Mouse (Mus musculus): ENCODE data around the gene Aebp1.

The Aebp1 gene

DNA sequence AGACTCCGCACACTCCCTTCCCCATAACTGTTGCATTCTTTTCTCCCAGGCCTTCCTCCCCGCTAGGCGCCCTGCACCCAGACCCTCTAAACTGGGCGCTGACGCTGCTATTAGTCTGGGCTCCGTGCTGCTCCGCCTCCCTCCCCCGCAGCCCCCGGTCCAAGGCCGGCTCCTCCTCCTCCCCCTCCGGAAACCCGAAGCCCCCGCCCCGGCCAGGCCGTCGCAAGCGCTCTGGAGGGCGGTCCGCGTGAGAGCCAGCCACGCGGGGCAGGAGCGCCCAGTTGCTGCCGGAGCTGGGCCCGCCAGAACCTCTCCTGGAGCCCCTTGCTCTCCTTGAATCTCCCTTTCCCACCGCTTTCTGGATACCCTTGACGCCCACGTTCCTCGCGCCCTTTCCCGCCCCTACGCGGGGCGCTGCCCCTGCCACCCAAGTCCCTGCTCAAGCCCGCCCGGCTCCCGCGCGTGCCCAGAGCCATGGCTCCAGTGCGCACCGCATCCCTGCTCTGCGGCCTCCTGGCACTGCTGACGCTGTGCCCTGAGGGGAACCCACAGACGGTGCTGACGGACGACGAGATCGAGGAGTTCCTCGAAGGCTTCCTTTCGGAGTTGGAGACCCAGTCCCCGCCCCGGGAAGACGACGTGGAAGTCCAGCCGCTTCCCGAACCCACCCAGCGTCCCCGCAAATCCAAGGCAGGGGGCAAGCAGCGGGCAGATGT, at the start of gene Aebp1:
Gene Aebp1, plus strand, starts transcription at position 270 of the 716 bp plus-strand sequence.
- in situ Hi-C loops (cut with MseI, MboI), result no loop called here

- in situ Hi-C loops (cut with MseI, MboI), result no loop called here
These were observed 48.4 kb upstream of the Aebp1 start for GRCm38 (mm10) chr11:5813381-5813780.

GRCm38 (mm10) chr11:5819223-5819622, 42.5 kb upstream of the Aebp1 start:
- in situ Hi-C loops (cut with MseI, MboI), result no loop called here

- in situ Hi-C loops (cut with MseI, MboI), result no loop called here
These were observed 36.3 kb upstream of the Aebp1 start for GRCm38 (mm10) chr11:5825432-5825831.

GRCm38 (mm10) chr11:5827931-5828330, 33.8 kb upstream of the Aebp1 start:
- in situ Hi-C loops (cut with MseI, MboI), result no loop called here

GRCm38 (mm10) chr11:5828509-5829191, 33.1 kb upstream of the Aebp1 start:
- in situ Hi-C loops (cut with MseI, MboI), result no loop called here

DNA sequence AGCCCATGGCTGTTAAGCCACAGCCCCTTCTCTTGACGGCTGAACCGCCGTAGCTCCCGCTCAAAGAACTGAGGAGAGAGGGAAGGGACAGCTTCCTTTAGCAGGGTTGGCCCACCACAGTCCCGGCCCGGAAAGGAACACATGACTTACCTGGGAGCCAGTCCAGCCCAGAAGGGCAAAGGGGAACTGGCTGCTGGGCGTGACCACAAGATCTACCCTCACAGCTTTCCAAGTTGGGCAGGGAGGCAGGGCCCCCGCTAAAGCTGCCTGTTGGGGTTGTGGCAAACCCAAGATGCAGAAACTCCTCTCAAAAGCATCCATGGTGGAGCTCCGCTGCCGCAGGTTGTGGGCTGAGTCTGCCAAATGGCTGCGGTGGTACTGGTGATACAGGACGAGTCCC, 32.4 kb upstream of the Aebp1 start:
- in situ Hi-C loops (cut with MseI, MboI), result no loop called here

DNA sequence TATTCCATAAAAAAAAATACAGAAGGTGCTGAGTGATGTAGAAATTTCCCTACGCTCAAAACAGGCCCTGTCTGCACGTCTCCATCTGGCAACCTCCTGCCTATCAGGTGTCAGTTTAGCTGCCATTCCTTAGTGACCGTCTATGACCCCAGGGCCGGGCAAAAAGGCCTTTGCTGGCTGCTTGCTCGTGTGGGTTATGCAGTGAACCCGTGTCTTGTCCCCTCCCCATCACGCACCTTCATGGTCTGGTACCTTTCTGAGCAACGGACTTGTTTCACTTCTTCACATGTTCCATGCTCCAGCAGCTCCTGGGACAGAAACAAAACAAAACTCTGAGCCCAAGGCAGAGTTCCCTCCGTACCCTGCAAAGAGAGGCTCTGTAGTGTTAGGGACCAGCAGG, 27.2 kb upstream of the Aebp1 start:
- in situ Hi-C loops (cut with MseI, MboI), result no loop called here

GRCm38 (mm10) chr11:5835057-5835456, 26.7 kb upstream of the Aebp1 start:
- in situ Hi-C loops (cut with MseI, MboI), result no loop called here

GRCm38 (mm10) chr11:5836126-5836525, 25.6 kb upstream of the Aebp1 start:
- in situ Hi-C loops (cut with MseI, MboI), result no loop called here

DNA sequence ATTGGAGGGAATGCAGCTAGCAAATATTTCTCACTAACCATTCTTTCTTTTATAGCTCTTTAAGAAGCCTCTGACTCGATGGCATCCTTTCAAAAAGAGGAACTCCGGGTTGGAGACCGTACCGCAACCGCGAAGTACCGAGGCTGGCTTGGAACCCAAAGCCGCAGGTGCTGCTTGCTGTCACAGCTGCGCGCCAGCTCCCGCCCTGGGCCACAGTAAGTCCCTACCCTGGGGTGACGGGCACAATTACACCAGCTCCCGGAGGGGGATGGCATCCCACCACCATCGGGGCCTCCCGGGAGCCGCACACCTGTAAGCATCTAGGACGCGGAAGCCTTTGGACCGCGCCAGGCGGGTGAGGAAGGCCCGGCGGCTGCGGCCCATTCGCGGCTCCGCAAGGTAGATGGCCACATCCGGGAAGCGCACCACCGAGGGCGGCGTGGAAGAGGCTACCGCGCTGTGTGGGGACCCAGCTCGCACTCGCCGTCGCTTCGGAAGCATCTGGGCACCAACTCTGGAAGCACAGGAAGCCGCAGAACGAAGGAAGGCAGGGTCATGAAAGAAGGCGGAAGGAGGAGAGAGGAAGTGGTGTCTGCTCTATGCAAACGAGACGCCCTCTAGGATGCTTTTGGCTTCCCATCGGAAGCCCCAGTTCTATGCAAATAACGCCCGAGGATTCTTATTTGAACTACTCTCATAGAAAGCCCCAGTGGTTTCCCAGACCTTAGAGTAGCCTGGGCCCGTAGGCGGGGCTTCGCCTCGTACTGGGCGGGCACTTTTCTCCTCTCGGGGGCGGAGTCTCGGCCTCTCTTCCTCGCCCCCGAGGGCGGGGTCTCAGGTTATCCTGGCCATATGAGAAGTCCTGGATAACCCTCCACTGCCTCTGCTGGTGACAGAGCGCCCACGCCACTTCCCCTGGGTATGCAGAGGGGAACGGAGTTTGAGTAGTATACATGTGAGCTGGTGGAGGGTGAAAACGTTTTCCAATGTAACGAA, 24.2 kb upstream of the Aebp1 start, which contains the start of gene Polm:
Gene Polm, minus strand, starts transcription at position 766 of the 996 bp plus-strand sequence.
- in situ Hi-C loops (cut with MseI, MboI), result no loop called here

- in situ Hi-C loops (cut with MseI, MboI), result no loop called here
These were observed 21.4 kb upstream of the Aebp1 start for GRCm38 (mm10) chr11:5840346-5840745.

DNA sequence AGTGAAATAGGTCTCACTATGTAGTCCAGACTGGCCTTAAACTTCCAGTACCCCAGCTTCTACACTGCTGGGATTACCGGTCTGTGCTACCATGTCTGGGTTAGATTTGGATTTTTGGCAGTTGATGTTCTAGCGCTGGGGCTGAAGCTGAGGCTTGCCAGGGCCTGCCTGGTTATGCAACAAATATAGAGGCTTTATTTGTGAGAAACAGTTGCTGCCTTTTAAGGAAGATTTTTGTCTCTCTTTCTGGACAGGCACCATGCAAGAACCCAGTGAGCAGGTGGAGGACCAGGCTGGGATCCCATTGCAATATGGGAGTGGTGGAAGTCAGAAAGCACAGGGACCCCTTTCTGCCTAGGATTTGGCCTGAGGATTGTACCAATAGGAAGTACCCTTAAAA, 20.0 kb upstream of the Aebp1 start:
- in situ Hi-C loops (cut with MseI, MboI), result no loop called here

- in situ Hi-C loops (cut with MseI, MboI), result no loop called here
These were observed 18.6 kb upstream of the Aebp1 start for GRCm38 (mm10) chr11:5843131-5843530.

DNA sequence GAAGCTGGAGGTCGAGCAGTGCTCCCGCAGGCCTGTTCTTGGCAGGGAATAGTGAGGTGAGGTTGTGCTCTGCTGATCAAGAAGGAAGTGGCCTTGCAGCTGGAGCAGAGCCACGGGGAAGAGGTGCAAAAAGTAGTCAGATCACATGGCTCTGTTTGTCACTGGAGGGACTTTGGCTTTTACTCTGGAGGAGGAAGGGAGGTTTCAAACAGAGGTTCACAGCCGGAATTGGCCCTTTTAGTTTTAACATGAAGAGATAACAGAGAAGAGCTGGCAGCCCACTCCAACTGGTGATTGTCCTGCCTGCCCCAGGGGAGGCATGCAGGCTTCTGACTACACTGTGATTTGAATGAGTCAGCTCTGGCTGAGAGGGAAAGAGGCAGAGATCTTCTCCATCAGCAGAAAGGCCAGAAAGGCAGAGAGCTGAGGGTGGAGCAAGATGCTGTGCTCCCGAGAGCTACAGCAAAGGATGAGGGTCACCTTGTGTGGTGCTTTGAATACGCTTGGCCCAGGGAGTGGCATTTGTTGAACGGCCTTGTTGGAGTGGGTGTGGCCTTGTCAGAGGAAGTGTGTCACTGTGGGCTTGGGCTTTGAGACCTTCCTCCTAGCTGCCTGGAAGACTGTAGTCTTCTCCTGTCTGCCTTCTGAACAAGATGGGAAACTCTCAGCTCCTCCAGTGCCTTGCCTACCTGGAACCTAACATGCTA, 15.0 kb upstream of the Aebp1 start:
- in situ Hi-C loops (cut with MseI, MboI), result no loop called here

- in situ Hi-C loops (cut with MseI, MboI), result no loop called here
These were observed 13.0 kb upstream of the Aebp1 start for GRCm38 (mm10) chr11:5848741-5849140.

GRCm38 (mm10) chr11:5849316-5849715, 12.4 kb upstream of the Aebp1 start:
- in situ Hi-C loops (cut with MseI, MboI), result no loop called here

- in situ Hi-C loops (cut with MseI, MboI), result no loop called here
These were observed 11.3 kb upstream of the Aebp1 start for GRCm38 (mm10) chr11:5850452-5850851.

- in situ Hi-C loops (cut with MseI, MboI), result no loop called here
These were observed 10.6 kb upstream of the Aebp1 start for GRCm38 (mm10) chr11:5851021-5851736.

- in situ Hi-C loops (cut with MseI, MboI), result no loop called here
These were observed 9.4 kb upstream of the Aebp1 start for GRCm38 (mm10) chr11:5852314-5852713.

GRCm38 (mm10) chr11:5855481-5855880, 6.3 kb upstream of the Aebp1 start:
- in situ Hi-C loops (cut with MseI, MboI), result no loop called here
